Mouse (Mus musculus) frontal cortex, postnatal 14 days (tissue): ENCODE measurements around the gene Rnf133.

Experiments used
- DNase-seq, 2 experiments: peaks; one replicate each; pipeline ENCODE4 v3.0.0; 2022; ENCODE audit warnings: low spot score in 2 of 2

Rnf133 gene

GRCm38 (mm10) chr6:23650205-23650604 lies at the start of gene Rnf133:
Gene Rnf133 (minus strand): TSS chr6:23650305.
- DNase-seq = no peak

DNA sequence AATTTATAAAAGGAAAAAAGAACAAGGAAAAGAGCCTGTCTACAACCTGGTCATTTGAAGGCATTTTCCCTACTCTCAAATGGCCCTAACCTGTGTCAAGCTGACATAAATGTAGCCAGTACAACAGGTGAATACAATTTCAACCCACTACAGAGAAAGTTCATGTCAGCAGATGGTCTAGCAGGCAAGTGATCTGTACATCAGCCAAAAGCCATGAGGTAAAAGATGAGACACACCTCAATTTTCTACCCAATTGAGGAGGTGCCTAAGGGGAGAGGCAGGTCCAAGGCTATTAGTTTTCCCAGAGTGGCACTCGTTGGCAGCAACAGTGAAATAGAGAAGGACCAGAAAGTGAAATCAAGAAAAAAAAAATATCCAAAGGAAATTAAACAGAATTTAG lies 28.1 kb upstream of the Rnf133 start:
- DNase-seq = no peak

GRCm38 (mm10) chr6:23655036-23655435 lies 4.9 kb upstream of the Rnf133 start, which contains the start of gene Rnf148:
Gene Rnf148 (minus strand): TSS chr6:23655136.
- DNase-seq = no peak

DNA sequence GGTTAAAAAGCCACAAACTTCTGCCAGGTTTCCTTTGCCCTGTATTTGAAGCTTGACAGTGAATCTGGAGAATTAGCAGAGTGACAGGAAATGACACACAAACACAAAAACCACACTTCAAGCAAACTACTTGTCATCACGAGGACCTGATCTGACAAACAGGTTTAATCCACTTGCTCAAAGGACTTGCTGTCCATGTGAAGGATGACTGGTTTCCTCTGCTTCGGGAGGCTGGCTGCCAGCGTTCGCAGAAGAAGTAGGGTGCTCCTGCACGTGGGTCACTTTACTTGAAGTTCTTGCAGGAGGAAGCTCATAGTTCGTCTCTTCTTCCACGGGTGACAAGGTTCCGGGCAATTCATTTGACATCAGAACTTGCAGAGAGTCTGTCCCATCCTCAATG lies 1.4 kb downstream of the Rnf133 start:
- no peak for DNase-seq

DNA sequence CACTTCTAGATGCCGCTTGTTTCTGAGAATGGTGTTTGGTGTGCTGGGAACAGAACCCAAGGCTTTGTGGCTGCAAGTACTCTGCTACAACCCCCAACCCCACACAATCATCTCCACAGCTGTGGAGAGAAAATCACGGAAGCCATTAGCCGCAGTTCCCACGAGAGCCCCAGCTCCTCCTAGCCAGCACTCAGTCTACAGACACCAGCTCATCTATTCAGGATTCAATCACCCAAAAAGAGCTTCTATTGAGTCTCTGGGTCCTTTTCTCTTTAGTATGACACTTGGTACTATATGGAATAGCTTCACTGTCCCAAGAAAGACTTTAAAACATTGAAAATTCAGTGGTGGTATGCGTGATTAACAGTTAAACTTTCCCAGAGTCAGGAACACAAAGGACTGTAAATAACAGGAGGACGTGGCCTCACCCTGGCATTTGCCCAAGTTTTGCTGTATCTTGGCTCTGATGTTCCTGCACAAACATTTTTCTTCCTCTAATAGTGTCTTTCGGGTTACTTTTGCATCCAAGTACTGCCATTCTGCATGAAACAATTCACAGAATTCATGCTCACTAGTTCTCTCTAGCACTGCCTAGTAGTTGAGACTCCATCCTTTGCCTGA lies 2.4 kb downstream of the Rnf133 start:
- no peak for DNase-seq

DNA sequence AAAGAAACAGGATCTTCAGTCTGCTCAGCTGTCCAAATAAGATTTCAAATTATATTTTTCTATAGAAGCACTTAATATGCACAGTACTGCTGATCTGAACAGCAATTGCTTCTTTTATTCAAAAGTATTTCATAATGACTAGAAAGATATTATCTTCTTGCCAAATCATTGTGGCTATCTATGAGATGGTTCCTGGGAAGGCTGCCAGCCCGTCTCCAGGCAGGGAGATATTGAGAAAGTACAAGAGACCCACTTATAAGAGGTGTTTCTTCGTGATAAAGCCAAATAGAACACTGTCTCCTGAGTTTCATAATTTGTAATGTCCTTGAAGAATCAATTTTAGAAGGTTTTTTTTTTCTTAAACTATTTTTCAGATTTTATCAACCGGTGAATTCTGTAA lies 13.0 kb downstream of the Rnf133 start:
- no peak for DNase-seq

GRCm38 (mm10) chr6:23635208-23635607 lies 14.9 kb downstream of the Rnf133 start:
- DNase-seq = no peak

GRCm38 (mm10) chr6:23634016-23634415 lies 16.1 kb downstream of the Rnf133 start:
- no peak for DNase-seq

GRCm38 (mm10) chr6:23630465-23630864 lies 19.6 kb downstream of the Rnf133 start:
- no peak for DNase-seq
